Mouse (Mus musculus): ENCODE measurements around the gene Taf6. TPM values are rescaled to one million over a fixed set of nuclear protein-coding genes. Genes with fewer than 3 reads are reported as not detected.
A peak's percentile ranks its signal among the peaks of the same experiment; 100 is the strongest.

Taf6 gene
- total RNA-seq, 4 experiments from 2014 or later: 34.6 to 42.1 (median 38.8) TPM

DNA sequence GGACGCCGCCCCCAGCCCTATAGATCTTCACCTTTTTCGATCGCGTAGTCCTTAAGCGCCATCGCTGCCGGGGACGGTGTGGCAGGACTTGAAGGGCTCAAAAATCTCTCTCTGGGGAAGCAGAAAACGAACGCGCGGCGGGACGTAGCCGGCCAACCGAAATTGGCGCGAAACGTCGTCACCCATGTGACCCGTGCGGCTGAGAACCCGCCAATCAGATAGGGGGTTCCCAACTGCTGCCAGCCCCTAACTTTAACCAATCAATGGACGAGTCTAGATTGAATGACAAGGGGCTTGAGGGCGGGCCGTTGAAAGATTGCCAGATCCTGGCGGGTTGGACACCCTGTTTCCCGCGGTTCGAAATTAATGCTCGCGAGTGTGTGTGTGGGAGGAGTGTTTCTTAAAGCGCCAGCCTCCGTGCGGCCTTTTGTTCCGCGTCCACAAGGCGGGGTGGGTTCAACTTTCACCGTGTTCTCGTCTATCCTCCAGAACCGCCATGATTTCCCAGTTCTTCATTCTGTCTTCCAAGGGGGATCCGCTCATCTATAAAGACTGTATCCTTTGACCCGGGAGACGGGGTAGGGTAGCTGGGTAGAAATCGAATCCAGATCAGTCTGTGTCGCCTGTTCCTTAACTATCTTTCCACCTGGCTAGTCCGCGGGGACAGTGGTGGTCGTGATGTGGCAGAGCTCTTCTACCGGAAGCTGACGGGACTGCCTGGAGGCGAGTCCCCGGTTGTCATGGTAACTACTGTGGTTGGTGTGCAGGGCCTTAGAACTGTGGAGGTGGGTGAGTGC, 15.4 kb downstream of the Taf6 start, which contains the start of the genes Ap4m1 and Mcm7:
Gene Ap4m1 (plus strand): TSS at position 308 of the 797 bp plus-strand sequence.
Gene Mcm7 (minus strand): TSS at position 728 of the 797 bp plus-strand sequence.
- peak; percentile 97 for DNase-seq (ENCODE audit: low spot score in 2 of 2)

GRCm38 (mm10) chr5:138170936-138171561, 16.2 kb downstream of the Taf6 start:
- DNase-seq (ENCODE audit: low spot score in 2 of 2): peak; percentile 90 to 92

- no peak for DNase-seq (ENCODE audit: low spot score in 2 of 2)
These were observed 21.7 kb downstream of the Taf6 start for GRCm38 (mm10) chr5:138165594-138165993.

DNA sequence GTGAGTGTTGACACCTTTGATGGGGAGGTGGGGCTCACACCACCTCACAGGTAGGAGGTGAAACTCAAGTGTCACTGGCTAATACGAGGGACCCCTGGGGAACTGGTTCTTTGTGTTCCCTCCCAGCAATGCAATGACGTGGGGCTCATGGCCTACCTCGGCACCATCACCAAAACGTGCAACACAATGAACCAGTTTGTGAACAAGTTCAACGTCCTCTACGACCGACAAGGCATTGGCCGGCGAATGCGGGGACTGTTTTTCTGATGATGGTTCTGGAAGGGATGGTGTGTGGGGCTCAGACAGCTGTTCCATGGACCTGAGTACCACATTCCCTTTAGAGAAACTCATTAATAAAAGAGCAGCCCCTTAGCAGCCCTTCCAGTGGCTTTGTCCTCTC, 23.6 kb downstream of the Taf6 start:
- no peak for DNase-seq (ENCODE audit: low spot score in 2 of 2)

- DNase-seq (ENCODE audit: low spot score in 2 of 2): no peak
These were observed 24.2 kb downstream of the Taf6 start for GRCm38 (mm10) chr5:138163046-138163445.

DNA sequence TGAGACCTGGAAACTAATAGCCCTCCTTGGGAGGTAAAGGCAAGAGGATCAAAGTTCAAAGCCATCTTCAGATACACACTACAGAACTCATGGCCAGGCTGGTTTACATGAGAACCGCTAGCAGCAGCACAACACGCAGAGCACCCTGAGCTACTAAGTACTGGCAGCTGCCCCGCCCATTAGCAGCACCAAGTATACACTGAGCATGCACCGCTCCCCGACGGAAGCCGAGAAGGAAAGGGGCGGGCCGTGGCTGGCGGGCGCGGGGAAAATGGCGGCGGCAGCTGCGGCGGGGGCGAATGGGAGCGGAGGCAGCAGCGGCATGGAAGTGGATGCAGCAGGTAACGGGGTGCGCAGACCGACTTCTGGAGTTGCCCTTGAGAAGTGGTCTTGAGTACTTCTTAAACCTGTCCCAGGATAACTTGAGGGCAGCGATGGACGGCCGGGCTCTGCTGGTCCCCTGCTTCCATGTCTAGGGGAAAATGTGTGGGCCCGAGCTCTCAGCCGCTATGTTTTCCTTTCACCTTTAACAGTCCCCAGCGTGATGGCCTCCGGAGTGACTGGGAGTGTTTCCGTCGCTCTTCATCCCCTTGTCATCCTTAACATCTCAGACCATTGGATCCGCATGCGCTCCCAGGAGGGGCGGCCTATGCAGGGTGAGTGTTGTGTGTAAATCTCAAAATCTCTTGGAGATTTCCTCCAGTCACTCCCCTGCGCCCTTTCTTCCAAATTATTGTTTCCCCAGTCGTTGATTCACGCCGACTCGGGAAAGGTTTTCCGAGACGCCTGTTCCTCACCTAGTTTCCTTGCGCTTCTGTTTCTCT, 26.2 kb downstream of the Taf6 start, which contains the start of gene Cops6:
Gene Cops6 (plus strand): TSS at position 230 of the 824 bp plus-strand sequence.
- DNase-seq (ENCODE audit: low spot score in 2 of 2): peak; percentile 90 to 93

DNA sequence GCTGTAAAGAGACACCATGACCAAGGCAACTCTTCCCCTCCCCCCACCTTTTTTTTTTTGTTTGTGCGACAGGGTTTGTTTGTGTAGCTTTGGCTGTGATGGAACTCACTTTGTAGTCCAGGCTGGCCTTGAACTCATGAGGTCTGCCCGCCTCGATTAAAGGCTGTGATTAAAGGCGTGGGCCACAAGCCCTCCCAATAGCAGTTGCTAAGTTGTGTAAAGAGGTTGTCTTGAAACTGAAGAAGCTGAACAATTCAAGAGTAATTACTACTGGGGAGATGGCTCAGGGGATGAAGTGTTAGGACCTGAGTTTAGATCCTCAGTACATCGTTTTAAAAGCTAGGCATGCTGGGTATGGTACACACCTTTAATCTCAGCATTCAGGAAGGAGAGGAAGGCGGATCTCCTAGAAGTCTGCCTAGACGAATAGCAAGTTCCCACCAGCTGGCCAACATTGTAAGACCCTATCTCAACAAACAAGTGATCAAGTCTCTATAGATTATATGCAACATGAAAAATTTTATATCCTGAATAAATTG, 27.0 kb downstream of the Taf6 start:
- no peak for DNase-seq (ENCODE audit: low spot score in 2 of 2)

GRCm38 (mm10) chr5:138155443-138155976, 31.7 kb downstream of the Taf6 start, which contains the start of gene Zfp113:
Gene Zfp113, minus strand, starts transcription at chr5:138155744.
- DNase-seq (ENCODE audit: low spot score in 2 of 2): peak; percentile 75 to 92

GRCm38 (mm10) chr5:138154390-138154789, 32.9 kb downstream of the Taf6 start:
- no peak for DNase-seq (ENCODE audit: low spot score in 2 of 2)

GRCm38 (mm10) chr5:138138585-138138984, 48.7 kb downstream of the Taf6 start:
- no peak for DNase-seq (ENCODE audit: low spot score in 2 of 2)

GRCm38 (mm10) chr5:138137935-138138549, 49.2 kb downstream of the Taf6 start:
- no peak for DNase-seq (ENCODE audit: low spot score in 2 of 2)

DNA sequence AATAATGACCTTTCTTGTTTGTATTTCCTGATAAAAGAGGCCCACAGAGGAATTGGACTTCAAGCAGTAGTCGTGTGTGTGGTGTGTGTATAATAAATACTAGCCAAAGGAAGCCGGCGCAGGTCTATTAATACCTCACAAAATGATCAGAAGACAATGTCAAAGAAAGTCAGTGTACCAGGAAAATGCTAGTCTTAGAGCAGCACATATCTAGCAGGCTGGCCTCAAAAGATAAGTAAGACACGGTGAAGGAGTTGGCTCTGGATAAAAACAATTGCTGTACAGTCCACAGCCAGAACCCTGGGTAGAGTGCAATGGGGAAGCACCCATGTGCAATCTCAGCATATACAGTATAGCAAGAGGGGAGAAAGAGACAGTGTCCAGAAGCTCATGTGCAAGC, 50.0 kb downstream of the Taf6 start:
- no peak for DNase-seq (ENCODE audit: low spot score in 2 of 2)

- DNase-seq (ENCODE audit: low spot score in 2 of 2): no peak
These were observed 54.7 kb downstream of the Taf6 start for GRCm38 (mm10) chr5:138132425-138133064.

Small RNA genes within 50 kb of the gene (microRNA-seq; reads per million reads assigned to microRNA genes)
- gene Mir106b (373 to 412 reads per million in 2 experiments), gene Mir25 (50.5 to 52.9 reads per million in 2 experiments), gene Mir93 (1,448 to 1,450 reads per million in 2 experiments)

Other genes starting within 250 kb of the Taf6 start
- 10 to 100 TPM; 22.7 to 28.6 (median 25.6) TPM for gene Gjc3, start 224.4 kb downstream of the Taf6 start, total RNA-seq (2022)
- not detected for gene Azgp1, start 205.9 kb downstream of the Taf6 start, total RNA-seq (2022)
- not detected for gene Smok3a, start 166.2 kb downstream of the Taf6 start, total RNA-seq (2022)
- not detected for gene Smok3b, start 166.0 kb downstream of the Taf6 start, total RNA-seq (2022)
- not detected for gene Smok3c, start 134.3 kb downstream of the Taf6 start, total RNA-seq (2022)
- gene Zkscan1, start 102.4 kb downstream of the Taf6 start, total RNA-seq (2022): 10 to 100 TPM; 39.6 to 44.7 (median 42.9) TPM
- gene Zscan21, start 70.5 kb downstream of the Taf6 start, total RNA-seq (2022): 10 to 100 TPM; 15.9 to 17.8 (median 16.3) TPM
- 10 to 100 TPM; 11.6 to 14.0 (median 13.4) TPM for gene Zfp113, start 31.7 kb downstream of the Taf6 start, total RNA-seq (2022)
- gene Cops6, start 26.4 kb downstream of the Taf6 start, total RNA-seq (2022): 100 to 1,000 TPM; 133 to 147 (median 144) TPM
- gene Ap4m1, start 15.4 kb downstream of the Taf6 start, total RNA-seq (2022): 10 to 100 TPM; 21.6 to 28.1 (median 24.0) TPM
- 10 to 100 TPM; 15.2 to 17.9 (median 15.9) TPM for gene Mcm7, start 15.0 kb downstream of the Taf6 start, total RNA-seq (2022)
- gene Cnpy4, start within 50 bp of the Taf6 start, total RNA-seq (2022): 10 to 100 TPM; 11.7 to 14.7 (median 12.5) TPM
- 1 to 10 TPM; 7.4 to 9.1 (median 8.5) TPM for gene Mblac1, start 6.9 kb upstream of the Taf6 start, total RNA-seq (2022)
- gene Nxpe5, start 38.4 kb upstream of the Taf6 start, total RNA-seq (2022): under 1 TPM in 3 of 4 experiments, not detected in 1; 0.19 to 0.23 (median 0.22) TPM
- 10 to 100 TPM; 50.8 to 61.6 (median 55.1) TPM for gene Lamtor4, start 68.0 kb upstream of the Taf6 start, total RNA-seq (2022)
- gene BC037034, start 76.6 kb upstream of the Taf6 start, total RNA-seq (2022): 10 to 100 TPM; 60.5 to 70.0 (median 66.1) TPM
- 1 to 10 TPM; 2.8 to 5.2 (median 3.9) TPM for gene Gal3st4, start 85.4 kb upstream of the Taf6 start, total RNA-seq (2022)
- not detected for gene Gm43720, start 92.5 kb upstream of the Taf6 start, total RNA-seq (2022)
- 1 to 10 TPM in 3 of 4 experiments, under 1 TPM in 1; 0.94 to 1.7 (median 1.3) TPM for gene Gpc2, start 92.6 kb upstream of the Taf6 start, total RNA-seq (2022)
- 1 to 10 TPM in 2 of 4 experiments, under 1 TPM in 2; 0.36 to 1.2 (median 0.89) TPM for gene Stag3, start 92.8 kb upstream of the Taf6 start, total RNA-seq (2022)
- 1 to 10 TPM in 1 of 4 experiments, under 1 TPM in 3; 0.34 to 1.1 (median 0.59) TPM for gene Pvrig, start 154.5 kb upstream of the Taf6 start, total RNA-seq (2022)

All from left cerebral cortex, adult 8-10 months (tissue).